Mouse (Mus musculus): ENCODE measurements around the gene Nuak1. TPM values are rescaled to one million over a fixed set of nuclear protein-coding genes. Genes with fewer than 3 reads are reported as not detected.

Gene Nuak1
- total and polyA plus RNA-seq, 3 experiments: 1.1 to 2.2 TPM; not detected in 1

DNA sequence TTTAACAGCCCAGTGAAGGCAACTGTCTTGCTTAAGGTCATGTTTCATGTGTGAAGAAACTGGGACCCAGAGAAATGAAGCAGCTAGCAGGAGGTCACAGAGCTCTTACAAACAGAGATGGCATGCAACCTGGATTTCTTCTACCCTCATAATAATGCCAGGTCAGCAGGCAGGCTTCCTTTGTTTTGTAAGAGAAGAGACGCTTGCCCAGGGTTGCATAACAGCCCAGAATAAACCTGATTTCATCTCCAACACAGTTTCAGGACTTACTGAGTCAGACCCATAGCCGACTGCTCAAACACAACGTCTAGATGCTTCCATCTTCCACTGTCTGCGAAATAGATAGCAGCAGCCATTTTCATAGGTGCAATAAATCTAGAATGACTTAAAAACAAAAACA is 105.0 kb downstream of the Nuak1 start:
- no peak for DNase-seq (ENCODE audit: low read depth, low spot score)
- H3K79me2 ChIP-seq (ENCODE audit: control insufficient read depth, insufficient read depth, low read length, poor library complexity): no peaks in the 10 kb centered on the region
- TF ChIP-seq USF2 (IDR thresholded peaks at IDR 0.05; ENCODE audit: borderline replicate concordance in 1 of 2, insufficient read depth in 1 of 2, low read depth in 1 of 2, low read length in 2 of 2) (no peak), MAFK (IDR thresholded peaks at IDR 0.05; ENCODE audit: borderline replicate concordance, low read depth, low read length) (no peak), GABPA (IDR thresholded peaks at IDR 0.05; ENCODE audit: low read depth, low read length) (no peak), ELF1 (IDR thresholded peaks at IDR 0.05; ENCODE audit: low read depth, low read length) (no peak)

GRCm38 (mm10) chr10:84329822-84330221 is 110.6 kb downstream of the Nuak1 start:
- Histone ChIP-seq H3K4me3 (ENCODE audit: control insufficient read depth in 1 of 2, insufficient read depth in 1 of 2, low read depth in 2 of 2, low read length in 2 of 2) (no peak overlapping the region), H3K79me2 (ENCODE audit: control insufficient read depth, insufficient read depth, low read length, poor library complexity) (no peaks in the 10 kb centered on the region), H3K9me3 (replicated peaks; ENCODE audit: insufficient read depth, low read length) (no peaks in the 10 kb centered on the region), H3K27me3 (ENCODE audit: control insufficient read depth in 1 of 2, insufficient read depth in 2 of 2, low read length in 2 of 2) (no peaks in the 10 kb centered on the region), H3K4me1 (ENCODE audit: control insufficient read depth in 1 of 2, insufficient read depth in 2 of 2, low read length in 2 of 2) (no peaks in the 10 kb centered on the region), H3K36me3 (ENCODE audit: control insufficient read depth in 1 of 2, insufficient read depth in 2 of 2, low read length in 2 of 2) (no peaks in the 10 kb centered on the region), H3K27ac (ENCODE audit: control insufficient read depth, low read depth, low read length) (no peak overlapping the region), H3K9ac (ENCODE audit: control insufficient read depth, low read depth, low read length, poor library complexity, severe bottlenecking) (no peak overlapping the region)
- TF ChIP-seq TAL1 (IDR thresholded peaks at IDR 0.05; ENCODE audit: low read length) (no peak), MAZ (IDR thresholded peaks at IDR 0.05; ENCODE audit: low read depth, low read length) (no peak), TCF12 (IDR thresholded peaks at IDR 0.05; ENCODE audit: low read depth, low read length) (no peak), MYB (IDR thresholded peaks at IDR 0.05; ENCODE audit: low read depth, low read length) (no peak), E2F4 (IDR thresholded peaks at IDR 0.05; ENCODE audit: borderline replicate concordance, low read depth, low read length) (no peak)
- no peak for DNase-seq (ENCODE audit: low read depth, low spot score)

More for the DNA sequence above, 105.0 kb downstream of the Nuak1 start:
- Histone ChIP-seq H3K27ac (ENCODE audit: control insufficient read depth, low read depth, low read length) (no peak overlapping the region), H3K27me3 (ENCODE audit: control insufficient read depth in 1 of 2, insufficient read depth in 2 of 2, low read length in 2 of 2) (no peaks in the 10 kb centered on the region), H3K9me3 (replicated peaks; ENCODE audit: insufficient read depth, low read length) (no peaks in the 10 kb centered on the region), H3K4me3 (ENCODE audit: control insufficient read depth in 1 of 2, insufficient read depth in 1 of 2, low read depth in 2 of 2, low read length in 2 of 2) (no peak overlapping the region), H3K36me3 (ENCODE audit: control insufficient read depth in 1 of 2, insufficient read depth in 2 of 2, low read length in 2 of 2) (no peaks in the 10 kb centered on the region), H3K4me1 (ENCODE audit: control insufficient read depth in 1 of 2, insufficient read depth in 2 of 2, low read length in 2 of 2) (no peaks in the 10 kb centered on the region), H3K9ac (ENCODE audit: control insufficient read depth, low read depth, low read length, poor library complexity, severe bottlenecking) (no peak overlapping the region)

- Histone ChIP-seq H3K4me1 (ENCODE audit: control insufficient read depth in 1 of 2, insufficient read depth in 2 of 2, low read length in 2 of 2) (no peaks in the 10 kb centered on the region), H3K4me3 (ENCODE audit: control insufficient read depth in 1 of 2, insufficient read depth in 1 of 2, low read depth in 2 of 2, low read length in 2 of 2) (no peak overlapping the region), H3K27me3 (ENCODE audit: control insufficient read depth in 1 of 2, insufficient read depth in 2 of 2, low read length in 2 of 2) (no peaks in the 10 kb centered on the region), H3K9ac (ENCODE audit: control insufficient read depth, low read depth, low read length, poor library complexity, severe bottlenecking) (no peak overlapping the region), H3K36me3 (ENCODE audit: control insufficient read depth in 1 of 2, insufficient read depth in 2 of 2, low read length in 2 of 2) (no peaks in the 10 kb centered on the region), H3K27ac (ENCODE audit: control insufficient read depth, low read depth, low read length) (no peak overlapping the region), H3K79me2 (ENCODE audit: control insufficient read depth, insufficient read depth, low read length, poor library complexity) (no peaks in the 10 kb centered on the region), H3K9me3 (replicated peaks; ENCODE audit: insufficient read depth, low read length) (no peaks in the 10 kb centered on the region)
- DNase-seq (ENCODE audit: low read depth, low spot score): no peak
- TF ChIP-seq ELF1 (IDR thresholded peaks at IDR 0.05; ENCODE audit: low read depth, low read length) (no peak), POLR2AphosphoS5 (IDR thresholded peaks at IDR 0.05; ENCODE audit: borderline replicate concordance, low read depth, low read length) (no peak), USF1 (IDR thresholded peaks at IDR 0.05; ENCODE audit: low read depth, low read length) (no peak), E2F4 (IDR thresholded peaks at IDR 0.05; ENCODE audit: borderline replicate concordance, low read depth, low read length) (no peak), JUND (IDR thresholded peaks at IDR 0.05; ENCODE audit: low read depth, low read length) (no peak), POLR2A (IDR thresholded peaks at IDR 0.05; ENCODE audit: control insufficient read depth in 1 of 2, insufficient read depth in 1 of 2, low read depth in 1 of 2, low read length in 2 of 2, poor library complexity in 1 of 2) (no peak), MAX (IDR thresholded peaks at IDR 0.05; ENCODE audit: low read length) (no peak), ZNF384 (IDR thresholded peaks at IDR 0.05; ENCODE audit: low read depth, low read length) (no peak), POLR2AphosphoS2 (IDR thresholded peaks at IDR 0.05; ENCODE audit: low read length) (no peak), MYB (IDR thresholded peaks at IDR 0.05; ENCODE audit: low read depth, low read length) (no peak), KAT2A (conservative IDR thresholded peaks at IDR 0.05; ENCODE audit: low read depth, low read length) (no peak), CTCF (IDR thresholded peaks at IDR 0.05 in 2 of 3, conservative IDR thresholded peaks at IDR 0.05 in 1 of 3; ENCODE audit: control insufficient read depth in 1 of 3, insufficient read depth in 1 of 3, low read depth in 2 of 3, low read length in 3 of 3, poor library complexity in 1 of 3, severe bottlenecking in 1 of 3) (no peak), CHD2 (IDR thresholded peaks at IDR 0.05; ENCODE audit: low read length) (no peak), RCOR1 (IDR thresholded peaks at IDR 0.05; ENCODE audit: low read depth, low read length) (no peak), TAL1 (IDR thresholded peaks at IDR 0.05; ENCODE audit: low read length) (no peak)
Measured at GRCm38 (mm10) chr10:84329336-84329735, 111.1 kb downstream of the Nuak1 start.
